Mouse (Mus musculus): ENCODE data around the gene Gpr88. TPM values are rescaled to one million over a fixed set of nuclear protein-coding genes. Genes with fewer than 3 reads are reported as not detected.
"Not testable (repeated sequence)": the region's sequence is repeated elsewhere in the genome, so short reads cannot be mapped to it uniquely, and the experiment has no call there.

Gene Gpr88
- polyA plus RNA-seq, 1 experiment from 2014 or later = 1.1 TPM

DNA sequence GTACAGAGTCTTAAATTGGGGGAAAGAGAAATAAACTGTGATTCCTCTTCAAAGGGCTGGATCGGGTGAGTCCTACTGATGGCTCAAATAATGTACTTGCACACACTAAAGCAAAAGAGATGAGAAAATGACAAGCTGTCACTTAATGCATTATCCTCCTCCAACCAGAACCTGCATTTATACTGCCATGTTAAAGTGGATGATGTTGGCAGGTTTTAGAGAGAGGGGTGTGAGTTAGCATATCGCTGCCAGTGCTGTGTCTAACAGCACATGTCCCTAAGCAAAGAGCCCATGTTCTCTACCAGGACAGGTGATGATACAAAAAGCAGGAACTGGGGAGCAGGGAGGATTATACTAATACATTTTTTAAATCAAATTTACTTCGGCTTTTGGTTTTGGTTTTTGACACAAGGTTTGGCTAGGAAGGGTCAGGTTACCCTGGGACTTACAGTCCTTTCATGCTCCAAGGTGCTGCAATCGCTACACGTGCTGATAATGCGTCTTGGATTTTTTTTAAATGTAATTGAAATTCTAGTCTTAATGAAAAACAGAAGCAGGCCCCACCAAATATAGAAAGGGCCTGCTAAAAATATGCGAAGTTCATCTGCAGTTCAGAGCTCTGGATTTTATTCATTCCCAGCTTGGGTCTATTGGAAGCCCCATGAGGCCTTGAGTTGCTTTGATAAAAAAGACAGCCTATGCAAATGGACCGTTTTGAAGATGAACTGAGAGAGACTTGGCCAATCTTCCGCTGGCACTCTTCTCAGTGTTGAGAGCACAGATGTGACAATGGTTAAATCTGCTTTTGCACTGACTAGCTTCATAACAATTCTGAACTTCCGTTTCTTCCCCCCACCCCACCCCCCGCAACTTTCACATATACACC lies 24.7 kb downstream of the Gpr88 start:
- H3K36me3 ChIP-seq (ENCODE audit: control insufficient read depth, insufficient read depth, low read length) = no peaks in the 10 kb centered on the region
- no peaks in the 10 kb centered on the region for H3K4me1 ChIP-seq (ENCODE audit: control insufficient read depth, insufficient read depth, low read length)
- H3K27ac ChIP-seq (ENCODE audit: low read length) = no peak overlapping the region
- no peak overlapping the region for H3K9ac ChIP-seq (ENCODE audit: low read depth, low read length)
- ATAC-seq = no peak
- no peaks in the 10 kb centered on the region for H3K9me3 ChIP-seq (ENCODE audit: control insufficient read depth, low read length)
- no peak overlapping the region for H3K4me2 ChIP-seq (ENCODE audit: low read depth, low read length)
- H3K4me3 ChIP-seq (ENCODE audit: low read length) = no peak overlapping the region
- WGBS = 64% methylated on average over 11 of the region's 11 CpGs
- no peaks in the 10 kb centered on the region for H3K27me3 ChIP-seq (replicated peaks; ENCODE audit: control insufficient read depth, insufficient read depth, low read length)

GRCm38 (mm10) chr3:116227383-116227782 lies 25.9 kb downstream of the Gpr88 start:
- Histone ChIP-seq H3K9ac (ENCODE audit: low read depth, low read length) (no peak overlapping the region), H3K9me3 (ENCODE audit: control insufficient read depth, low read length) (no peaks in the 10 kb centered on the region), H3K4me3 (ENCODE audit: low read length) (no peak overlapping the region), H3K4me2 (ENCODE audit: low read depth, low read length) (no peak overlapping the region), H3K36me3 (ENCODE audit: control insufficient read depth, insufficient read depth, low read length) (no peaks in the 10 kb centered on the region), H3K27ac (ENCODE audit: low read length) (no peak overlapping the region), H3K4me1 (ENCODE audit: control insufficient read depth, insufficient read depth, low read length) (no peaks in the 10 kb centered on the region), H3K27me3 (replicated peaks; ENCODE audit: control insufficient read depth, insufficient read depth, low read length) (no peaks in the 10 kb centered on the region)
- no peak for ATAC-seq
- 66% methylated on average over 5 of the region's 5 CpGs for WGBS

- no peak overlapping the region for H3K27ac ChIP-seq (ENCODE audit: low read length)
- H3K4me2 ChIP-seq (ENCODE audit: low read depth, low read length) = no peak overlapping the region
- no peak overlapping the region for H3K4me3 ChIP-seq (ENCODE audit: low read length)
- no peaks in the 10 kb centered on the region for H3K4me1 ChIP-seq (ENCODE audit: control insufficient read depth, insufficient read depth, low read length)
- H3K36me3 ChIP-seq (ENCODE audit: control insufficient read depth, insufficient read depth, low read length) = no peaks in the 10 kb centered on the region
- no peak for ATAC-seq
- H3K9me3 ChIP-seq (ENCODE audit: control insufficient read depth, low read length) = no peaks in the 10 kb centered on the region
- H3K9ac ChIP-seq (ENCODE audit: low read depth, low read length) = no peak overlapping the region
- WGBS = 84% methylated on average over 6 of the region's 6 CpGs
- H3K27me3 ChIP-seq (replicated peaks; ENCODE audit: control insufficient read depth, insufficient read depth, low read length) = no peaks in the 10 kb centered on the region
Measured at GRCm38 (mm10) chr3:116226915-116227314, 26.4 kb downstream of the Gpr88 start.

- no peak overlapping the region for H3K4me3 ChIP-seq (ENCODE audit: low read length)
- no peak overlapping the region for H3K4me2 ChIP-seq (ENCODE audit: low read depth, low read length)
- H3K9ac ChIP-seq (ENCODE audit: low read depth, low read length) = no peak overlapping the region
Measured at GRCm38 (mm10) chr3:116222511-116223243, 30.6 kb downstream of the Gpr88 start.

DNA sequence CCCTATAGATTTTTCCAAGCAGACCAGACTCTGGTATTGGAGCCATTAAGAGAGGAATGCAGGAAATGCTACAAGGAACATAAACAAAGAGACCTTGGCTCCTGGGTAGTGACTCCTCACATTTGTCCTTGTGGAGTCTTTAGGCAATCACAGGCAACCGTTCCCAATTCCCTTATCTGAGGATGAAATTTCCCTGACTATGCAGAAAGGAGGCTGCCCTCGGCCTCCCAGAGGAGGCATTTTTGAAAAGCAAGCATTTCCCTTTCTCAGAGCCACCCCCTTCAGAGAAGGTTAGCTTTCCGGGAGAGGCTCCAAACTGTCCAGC lies 31.7 kb downstream of the Gpr88 start:
- 26% methylated on average over 3 of the region's 3 CpGs for WGBS
- ATAC-seq = no peak

More at GRCm38 (mm10) chr3:116222511-116223243, 30.6 kb downstream of the Gpr88 start:
- H3K27me3 ChIP-seq (replicated peaks; ENCODE audit: control insufficient read depth, insufficient read depth, low read length) = no peaks in the 10 kb centered on the region
- no peak for ATAC-seq
- H3K4me1 ChIP-seq (ENCODE audit: control insufficient read depth, insufficient read depth, low read length) = no peaks in the 10 kb centered on the region
- no peaks in the 10 kb centered on the region for H3K36me3 ChIP-seq (ENCODE audit: control insufficient read depth, insufficient read depth, low read length)
- no peak overlapping the region for H3K27ac ChIP-seq (ENCODE audit: low read length)
- no peaks in the 10 kb centered on the region for H3K9me3 ChIP-seq (ENCODE audit: control insufficient read depth, low read length)
- WGBS = 37% methylated on average over 17 of the region's 17 CpGs

GRCm38 (mm10) chr3:116220980-116221685 lies 32.2 kb downstream of the Gpr88 start:
- Histone ChIP-seq H3K4me3 (ENCODE audit: low read length) (no peak overlapping the region), H3K4me2 (ENCODE audit: low read depth, low read length) (no peak overlapping the region), H3K27ac (ENCODE audit: low read length) (peak overlapping the region; percentile 35), H3K27me3 (replicated peaks; ENCODE audit: control insufficient read depth, insufficient read depth, low read length) (no peaks in the 10 kb centered on the region), H3K9ac (ENCODE audit: low read depth, low read length) (no peak overlapping the region), H3K36me3 (ENCODE audit: control insufficient read depth, insufficient read depth, low read length) (no peaks in the 10 kb centered on the region), H3K9me3 (ENCODE audit: control insufficient read depth, low read length) (no peaks in the 10 kb centered on the region), H3K4me1 (ENCODE audit: control insufficient read depth, insufficient read depth, low read length) (no peaks in the 10 kb centered on the region)
- 0 out of 2 replicates have a peak, but pooled peaks have one; percentile 21 for ATAC-seq
- 36% methylated on average over 6 of the region's 6 CpGs for WGBS

More for the DNA sequence above, 31.7 kb downstream of the Gpr88 start:
- no peaks in the 10 kb centered on the region for H3K27me3 ChIP-seq (replicated peaks; ENCODE audit: control insufficient read depth, insufficient read depth, low read length)
- H3K36me3 ChIP-seq (ENCODE audit: control insufficient read depth, insufficient read depth, low read length) = no peaks in the 10 kb centered on the region
- H3K4me1 ChIP-seq (ENCODE audit: control insufficient read depth, insufficient read depth, low read length) = no peaks in the 10 kb centered on the region
- H3K9ac ChIP-seq (ENCODE audit: low read depth, low read length) = no peak overlapping the region
- H3K4me3 ChIP-seq (ENCODE audit: low read length) = no peak overlapping the region
- H3K4me2 ChIP-seq (ENCODE audit: low read depth, low read length) = no peak overlapping the region
- H3K27ac ChIP-seq (ENCODE audit: low read length) = peak overlapping the region; percentile 35; the same call in 1 of the 2 replicates
- H3K9me3 ChIP-seq (ENCODE audit: control insufficient read depth, low read length) = no peaks in the 10 kb centered on the region

GRCm38 (mm10) chr3:116217398-116217797 lies 35.9 kb downstream of the Gpr88 start:
- not testable (repeated sequence) for H3K27me3 ChIP-seq (replicated peaks; ENCODE audit: control insufficient read depth, insufficient read depth, low read length); H3K4me1 ChIP-seq (ENCODE audit: control insufficient read depth, insufficient read depth, low read length)

DNA sequence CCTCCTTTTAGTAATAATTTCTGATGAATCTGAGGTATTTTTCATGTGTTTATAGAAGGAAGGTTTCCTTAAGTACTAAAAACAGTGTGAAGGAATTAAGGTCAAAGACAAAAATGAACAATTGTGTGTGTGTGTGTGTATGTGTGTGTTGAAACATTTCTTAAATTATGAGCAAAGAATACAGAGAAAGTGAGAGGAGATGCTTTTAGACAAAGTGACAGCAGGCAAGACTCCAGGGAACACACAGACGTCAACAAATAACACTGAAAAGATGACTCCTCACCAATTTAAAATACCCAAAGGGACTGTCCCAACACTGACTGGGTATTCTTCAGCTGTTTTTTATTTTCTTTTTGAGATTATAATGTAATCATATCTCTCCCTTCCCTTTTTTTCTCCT lies 37.0 kb downstream of the Gpr88 start:
- WGBS = 43% methylated on average over 1 of the region's 1 CpGs
- H3K27me3 ChIP-seq (replicated peaks; ENCODE audit: control insufficient read depth, insufficient read depth, low read length) = no peaks in the 10 kb centered on the region
- no peaks in the 10 kb centered on the region for H3K9me3 ChIP-seq (ENCODE audit: control insufficient read depth, low read length)
- H3K4me1 ChIP-seq (ENCODE audit: control insufficient read depth, insufficient read depth, low read length) = no peaks in the 10 kb centered on the region
- no peak overlapping the region for H3K27ac ChIP-seq (ENCODE audit: low read length)
- no peak overlapping the region for H3K4me3 ChIP-seq (ENCODE audit: low read length)
- H3K4me2 ChIP-seq (ENCODE audit: low read depth, low read length) = no peak overlapping the region
- H3K9ac ChIP-seq (ENCODE audit: low read depth, low read length) = no peak overlapping the region
- no peak for ATAC-seq
- H3K36me3 ChIP-seq (ENCODE audit: control insufficient read depth, insufficient read depth, low read length) = no peaks in the 10 kb centered on the region

More at GRCm38 (mm10) chr3:116217398-116217797, 35.9 kb downstream of the Gpr88 start:
- not testable (repeated sequence) for ATAC-seq; H3K27ac ChIP-seq (ENCODE audit: low read length); H3K9me3 ChIP-seq (ENCODE audit: control insufficient read depth, low read length); H3K4me2 ChIP-seq (ENCODE audit: low read depth, low read length); H3K4me3 ChIP-seq (ENCODE audit: low read length); H3K9ac ChIP-seq (ENCODE audit: low read depth, low read length); H3K36me3 ChIP-seq (ENCODE audit: control insufficient read depth, insufficient read depth, low read length)
- WGBS = 59% methylated on average over 6 of the region's 6 CpGs

- no peaks in the 10 kb centered on the region for H3K9me3 ChIP-seq (ENCODE audit: control insufficient read depth, low read length)
- H3K9ac ChIP-seq (ENCODE audit: low read depth, low read length) = no peak overlapping the region
- no peaks in the 10 kb centered on the region for H3K36me3 ChIP-seq (ENCODE audit: control insufficient read depth, insufficient read depth, low read length)
- no peak for ATAC-seq
- 70% methylated on average over 5 of the region's 5 CpGs for WGBS
- H3K27me3 ChIP-seq (replicated peaks; ENCODE audit: control insufficient read depth, insufficient read depth, low read length) = no peaks in the 10 kb centered on the region
- H3K4me1 ChIP-seq (ENCODE audit: control insufficient read depth, insufficient read depth, low read length) = 0 out of 2 replicates have a peak, but pooled peaks cover 2% of the 10 kb centered on the region
- no peak overlapping the region for H3K27ac ChIP-seq (ENCODE audit: low read length)
- H3K4me2 ChIP-seq (ENCODE audit: low read depth, low read length) = no peak overlapping the region
- no peak overlapping the region for H3K4me3 ChIP-seq (ENCODE audit: low read length)
Measured at GRCm38 (mm10) chr3:116211639-116212038, 41.7 kb downstream of the Gpr88 start.

Data from intestine, embryonic 16.5 days (tissue).